Mouse (Mus musculus) regulatory T cell (primary cell): ENCODE measurements around the gene Pgf.

ENCODE experiments used
- in situ Hi-C: fragments of 300-600 bp; cut with MboI, MseI; formaldehyde crosslinking; loops from one replicate; pipeline ENCODE4 v1.15.1; 2025; ENCODE audit warnings: high pct_unique_total_duplicates

The Pgf gene

GRCm38 (mm10) chr12:85131361-85131760 is 46.2 kb downstream of the Pgf start:
- in situ Hi-C loops, result no loop called here

- in situ Hi-C loops, result no loop called here
Measured at GRCm38 (mm10) chr12:85129426-85129978, 48.1 kb downstream of the Pgf start.

- in situ Hi-C loops, result no loop called here
Measured at GRCm38 (mm10) chr12:85126986-85127603, 50.5 kb downstream of the Pgf start.

GRCm38 (mm10) chr12:85124751-85125150 is 52.8 kb downstream of the Pgf start:
- in situ Hi-C loops, result no loop called here

GRCm38 (mm10) chr12:85123645-85124044 is 53.9 kb downstream of the Pgf start:
- in situ Hi-C loops, result no loop called here

GRCm38 (mm10) chr12:85123108-85123530 is 54.5 kb downstream of the Pgf start:
- in situ Hi-C loops, result no loop called here

- in situ Hi-C loops, result no loop called here
Measured at GRCm38 (mm10) chr12:85121806-85122459, 55.7 kb downstream of the Pgf start.
